Mouse (Mus musculus) forelimb bud, embryonic 11.5 days (tissue): ENCODE measurements around the gene 1700007K13Rik.
"Not testable (repeated sequence)": the region's sequence is repeated elsewhere in the genome, so short reads cannot be mapped to it uniquely, and the experiment has no call there.

Experiments used
- DNase-seq: peaks from one replicate; pipeline ENCODE4 v3.0.0-alpha.2; 2012; ENCODE audit warnings: low read depth, low spot score

The 1700007K13Rik gene

DNA sequence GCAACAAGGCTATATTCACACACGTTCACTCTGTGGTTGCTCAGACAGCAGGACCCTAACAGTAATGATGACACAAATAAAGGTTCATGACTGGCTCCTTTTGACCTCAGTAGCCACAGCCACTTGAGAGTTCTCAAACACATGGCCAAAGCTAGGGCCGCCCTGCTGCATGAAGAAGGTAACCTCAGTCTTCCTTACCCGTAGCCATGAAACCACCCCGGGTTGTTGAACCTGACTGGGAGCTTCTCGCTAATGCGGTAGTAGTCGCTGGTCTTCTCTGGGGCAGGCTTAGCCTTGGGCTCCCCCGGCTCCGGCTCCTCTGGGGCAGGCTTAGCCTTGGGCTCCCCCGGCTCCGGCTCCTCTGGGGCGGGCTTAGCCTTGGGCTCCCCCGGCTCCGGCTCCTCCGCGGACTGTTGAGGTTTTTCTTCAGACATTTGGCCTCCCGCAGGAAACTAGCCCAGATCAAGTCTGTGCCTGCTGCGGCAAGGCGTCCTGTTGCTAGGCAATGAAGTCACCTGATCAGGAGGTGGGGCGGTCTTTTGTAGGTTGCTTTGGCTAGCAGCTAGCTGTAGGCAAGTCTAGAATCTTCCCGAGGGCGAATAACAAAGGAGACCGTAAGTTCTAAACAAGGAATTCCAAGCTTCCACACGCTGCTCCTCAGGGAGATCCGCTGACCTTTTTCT is at the start of gene 1700007K13Rik:
Gene 1700007K13Rik (minus strand): TSS at position 497 of the 683 bp plus-strand sequence.
- peak; percentile 76 for DNase-seq

DNA sequence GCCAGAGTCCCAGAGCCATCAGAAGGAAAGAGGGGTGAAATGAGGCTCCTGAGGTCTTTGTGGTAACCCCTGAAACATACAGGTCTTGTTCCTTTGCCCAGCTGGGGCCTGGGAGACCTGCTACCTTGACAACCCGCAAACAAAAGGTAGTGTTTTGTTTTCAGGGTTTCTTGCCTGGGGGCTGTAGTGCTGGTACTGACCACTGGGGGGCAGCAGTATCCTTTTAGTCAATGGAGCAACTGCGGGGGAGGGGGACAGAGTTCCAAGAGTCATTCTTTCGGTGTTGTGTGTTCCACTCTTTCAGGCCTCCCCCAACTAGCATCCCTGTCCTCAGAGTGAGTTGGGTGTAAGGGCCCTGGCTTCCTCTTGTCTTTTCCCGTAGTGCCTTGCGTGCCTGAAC is 48.4 kb upstream of the 1700007K13Rik start:
- peak; percentile 93 for DNase-seq

DNA sequence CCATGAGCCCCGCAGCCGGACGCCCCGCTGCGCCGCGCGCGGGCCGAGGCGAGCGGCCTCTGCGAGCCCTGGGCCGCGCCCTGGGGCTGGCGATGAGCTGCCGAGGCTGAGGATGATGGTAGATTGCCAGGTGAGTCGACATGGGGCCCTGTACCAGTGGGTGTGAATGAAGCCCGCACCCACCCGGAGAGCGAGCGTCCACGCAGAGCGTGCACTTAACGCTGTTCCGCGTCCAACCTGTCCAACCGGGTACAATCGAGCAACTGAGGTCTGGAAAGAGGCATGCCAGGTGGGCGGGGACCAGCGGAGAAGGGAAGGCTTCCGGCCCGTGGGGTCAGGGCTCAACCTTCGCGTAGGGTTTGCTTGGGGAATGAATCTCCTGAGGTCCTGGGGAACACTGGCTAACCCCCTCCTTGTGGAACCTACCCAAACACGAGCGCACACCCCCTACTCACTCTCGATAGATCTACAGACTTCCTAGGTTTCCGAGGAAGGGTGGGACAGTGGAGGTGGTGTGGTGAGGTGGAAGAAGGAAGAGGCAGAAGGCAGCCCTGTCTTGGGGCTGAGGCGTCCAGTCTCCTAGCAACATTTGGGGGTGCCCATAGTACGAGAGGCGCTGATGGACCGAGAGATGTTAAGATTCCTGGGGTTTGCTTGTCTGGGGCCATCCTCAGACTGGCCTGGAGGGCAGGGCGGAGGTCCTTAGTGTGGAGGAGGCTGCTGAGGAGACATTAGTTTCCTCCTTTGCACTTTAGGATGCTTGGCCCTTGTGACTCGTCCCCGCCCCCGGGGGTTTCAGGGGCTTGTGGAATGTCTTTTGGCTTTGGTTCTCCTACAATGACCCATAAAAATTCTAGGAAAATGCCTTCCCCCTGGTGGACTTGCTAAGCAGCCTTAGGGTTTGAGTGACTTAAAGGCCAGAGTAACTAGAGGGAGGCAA is 47.6 kb upstream of the 1700007K13Rik start:
- DNase-seq: no peak

DNA sequence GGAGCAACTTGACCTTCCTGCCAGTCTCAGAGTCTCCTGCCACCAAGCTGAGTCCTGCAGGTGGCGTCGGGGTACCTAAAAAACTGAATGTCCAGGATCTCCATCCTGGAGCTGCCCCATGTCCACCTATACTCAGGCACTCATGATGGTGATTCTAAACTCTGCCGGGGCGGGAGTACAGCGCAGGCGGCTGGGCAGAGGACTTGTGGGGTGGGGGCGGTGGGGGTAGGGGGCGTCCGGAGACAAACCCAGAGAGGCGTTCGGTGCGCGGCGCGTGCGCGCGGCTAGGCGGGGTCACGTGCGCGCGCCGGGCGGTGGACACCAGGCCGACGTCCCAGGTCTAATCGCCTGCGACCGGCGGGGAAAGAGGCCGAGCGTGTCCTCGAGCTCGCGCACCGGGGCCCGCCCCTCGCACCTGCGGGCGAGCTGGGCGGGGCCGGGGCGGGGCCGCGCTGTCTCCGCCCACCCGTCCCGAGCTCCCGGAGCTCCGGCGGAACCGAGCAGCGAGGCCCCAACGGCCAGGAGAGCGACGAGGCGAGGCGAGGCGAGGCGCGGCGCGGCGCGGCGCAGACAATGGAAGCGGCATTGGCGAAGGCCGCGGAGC is 46.8 kb upstream of the 1700007K13Rik start, which contains the start of gene Ralgds:
Gene Ralgds (plus strand): TSS at position 328 of the 604 bp plus-strand sequence.
- DNase-seq: peak; percentile 64

DNA sequence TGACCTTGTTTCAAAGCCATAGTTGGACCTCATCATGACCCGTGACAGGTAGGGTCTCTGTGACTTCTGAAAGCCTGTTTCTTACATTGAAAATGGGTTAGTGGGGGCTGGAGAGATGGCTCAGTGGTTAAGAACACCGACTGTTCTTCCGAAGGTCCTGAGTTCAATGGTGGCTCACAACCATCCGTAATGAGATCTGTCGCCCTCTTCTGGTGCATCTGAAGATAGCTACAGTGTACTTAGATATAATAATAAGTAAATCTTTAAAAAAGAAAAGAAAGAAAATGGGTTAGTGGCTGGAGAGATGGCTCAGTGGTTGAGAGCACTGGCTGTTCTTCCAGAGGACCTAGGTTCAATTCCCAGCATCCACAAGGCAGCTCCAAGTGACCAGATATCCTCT is 45.5 kb upstream of the 1700007K13Rik start:
- DNase-seq: not testable (repeated sequence)

GRCm38 (mm10) chr2:28506291-28506690 is 40.2 kb upstream of the 1700007K13Rik start:
- no peak for DNase-seq

DNA sequence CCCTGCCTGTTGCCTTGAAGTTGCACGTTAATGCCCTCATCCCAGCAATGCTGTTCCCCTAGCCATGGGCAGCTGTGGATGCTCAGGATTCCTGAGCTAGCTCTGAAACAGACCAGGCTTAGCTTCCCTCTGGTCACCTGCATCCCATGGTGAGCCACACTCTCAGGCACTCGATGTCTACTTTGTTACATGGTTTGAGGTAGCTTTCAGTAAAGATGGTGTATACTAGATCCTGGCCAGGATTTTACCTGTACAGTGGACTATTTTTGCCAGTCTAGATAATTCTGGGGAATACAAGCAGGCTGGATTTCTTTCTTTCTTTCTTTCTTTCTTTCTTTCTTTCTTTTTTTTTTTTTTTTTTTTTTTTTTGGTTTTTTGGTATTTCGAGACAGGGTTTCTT is 39.7 kb upstream of the 1700007K13Rik start, which contains the start of gene Gm10134:
Gene Gm10134 (plus strand): TSS at position 301 of the 400 bp plus-strand sequence.
- DNase-seq: no peak

- DNase-seq: no peak
Observed at GRCm38 (mm10) chr2:28504676-28505075, 38.5 kb upstream of the 1700007K13Rik start.

GRCm38 (mm10) chr2:28502987-28503386 is 36.9 kb upstream of the 1700007K13Rik start:
- no peak for DNase-seq

DNA sequence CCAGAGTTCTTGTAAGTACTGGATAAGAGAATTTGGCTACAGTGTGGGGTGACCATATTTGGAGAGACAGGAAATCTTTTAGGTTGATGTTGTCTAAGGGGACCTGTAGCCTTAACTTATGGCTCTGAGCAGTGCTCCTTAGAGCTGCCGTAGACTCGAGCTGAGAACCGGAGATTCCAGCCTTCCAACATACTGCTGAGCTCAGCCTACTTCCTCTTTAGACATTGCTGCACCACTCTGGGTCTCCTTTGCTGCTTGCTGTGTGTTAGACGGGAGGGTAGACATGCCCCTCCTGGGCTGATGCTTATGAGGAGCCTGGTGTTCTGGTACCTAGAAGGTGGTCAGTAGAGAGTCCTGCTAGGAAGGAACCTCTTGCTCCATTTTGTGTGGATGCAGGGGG is 32.3 kb upstream of the 1700007K13Rik start:
- no peak for DNase-seq

GRCm38 (mm10) chr2:28497561-28497960 is 31.4 kb upstream of the 1700007K13Rik start:
- no peak for DNase-seq

- DNase-seq: no peak
Observed at GRCm38 (mm10) chr2:28496671-28497070, 30.5 kb upstream of the 1700007K13Rik start, which contains the start of gene Gbgt1. Gene Gbgt1 (plus strand): TSS chr2:28496891.

GRCm38 (mm10) chr2:28495801-28496595 is 29.9 kb upstream of the 1700007K13Rik start:
- no peak for DNase-seq

- no peak for DNase-seq
Observed at GRCm38 (mm10) chr2:28495207-28495756, 29.1 kb upstream of the 1700007K13Rik start.

DNA sequence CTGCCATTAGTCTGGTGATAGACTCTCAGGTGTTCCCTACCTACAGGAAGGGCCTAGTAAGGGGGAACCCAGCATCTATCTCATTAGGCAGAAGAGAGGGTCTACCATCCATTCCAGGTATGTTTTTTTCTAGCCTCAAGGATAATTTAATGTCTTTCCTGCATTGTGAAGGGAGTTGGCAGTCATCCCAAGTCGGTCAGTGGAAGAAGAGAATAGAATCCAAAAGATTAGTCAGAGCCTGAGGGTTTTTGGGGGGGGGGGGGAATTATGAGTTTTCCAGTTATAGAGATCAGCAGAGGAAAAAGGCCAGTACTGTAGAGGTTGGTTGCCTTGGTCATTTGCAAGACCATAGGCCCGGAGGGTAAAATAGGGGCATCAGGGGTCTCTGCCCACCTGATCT is 28.4 kb upstream of the 1700007K13Rik start:
- no peak for DNase-seq

- no peak for DNase-seq
Observed at GRCm38 (mm10) chr2:28483861-28484260, 17.7 kb upstream of the 1700007K13Rik start.

- peak; percentile 8 for DNase-seq
Observed at GRCm38 (mm10) chr2:28479208-28480204, 13.4 kb upstream of the 1700007K13Rik start.

GRCm38 (mm10) chr2:28477993-28478392 is 11.9 kb upstream of the 1700007K13Rik start:
- not testable (repeated sequence) for DNase-seq

GRCm38 (mm10) chr2:28472011-28472410 is 5.9 kb upstream of the 1700007K13Rik start:
- DNase-seq: not testable (repeated sequence)
